Mouse (Mus musculus) embryo, embryonic 11 days (tissue): ENCODE measurements around the gene Adcy7.

Experiments used
- DNase-seq: peaks from one replicate; pipeline ENCODE4 v3.0.0-alpha.2; 2015

Gene Adcy7

DNA sequence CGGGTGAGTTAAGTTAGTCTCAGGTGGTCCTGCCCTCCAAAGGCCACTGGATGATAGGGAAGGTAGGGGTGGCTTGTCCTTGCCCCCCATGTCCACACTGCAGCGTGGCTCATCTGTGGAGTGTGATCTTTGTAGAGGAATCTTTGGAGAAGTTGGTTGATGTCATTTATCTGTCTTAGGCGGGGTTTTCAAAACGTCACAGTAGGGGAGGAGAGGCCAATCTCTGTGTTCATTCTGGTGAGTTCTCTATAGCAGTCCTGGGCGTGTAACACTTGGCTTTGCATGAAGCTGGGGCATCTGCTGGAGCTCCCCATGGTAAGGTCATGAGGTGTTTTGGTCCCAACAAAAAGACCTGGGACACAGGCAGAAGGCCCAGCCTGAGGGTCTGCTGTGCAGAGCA, 1.9 kb downstream of the Adcy7 start:
- no peak for DNase-seq

DNA sequence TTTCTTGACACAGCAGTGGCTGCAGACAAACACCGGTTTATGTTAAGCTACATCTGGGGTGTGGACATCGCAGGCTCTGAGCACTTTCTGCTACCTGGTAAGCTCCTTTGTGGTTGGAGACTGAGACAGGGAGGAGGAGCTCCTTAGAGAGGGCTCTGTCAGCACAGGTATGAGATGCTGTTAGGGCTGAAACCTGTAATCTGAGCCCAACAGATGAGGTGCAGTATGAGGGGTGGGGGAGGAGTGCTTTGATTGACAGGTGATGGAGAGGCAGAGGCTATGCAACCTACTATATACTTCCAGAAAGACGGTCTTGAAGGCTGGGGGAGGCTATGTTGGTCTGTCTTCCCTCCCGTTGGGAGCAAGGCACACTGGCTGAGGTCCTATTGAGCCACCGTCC, 7.0 kb downstream of the Adcy7 start:
- DNase-seq: no peak

DNA sequence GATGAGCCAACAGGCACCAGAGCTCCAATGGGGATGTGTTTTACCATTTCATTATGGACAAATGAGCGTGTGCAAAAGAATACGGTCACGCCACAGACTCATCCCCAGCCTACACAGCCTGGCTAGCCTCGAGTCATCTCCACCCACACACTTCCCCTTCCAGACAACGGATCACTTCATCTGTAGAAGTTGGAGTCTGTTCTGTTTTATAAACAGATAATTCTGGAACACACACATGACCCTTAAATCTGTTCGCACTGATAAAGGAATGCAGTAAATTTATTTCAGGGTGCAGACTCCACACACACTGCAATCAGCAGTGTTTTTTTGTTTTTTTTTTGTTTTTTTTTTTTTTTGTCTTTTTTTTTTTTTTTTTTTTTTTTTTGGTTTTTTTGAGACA, 7.5 kb downstream of the Adcy7 start:
- DNase-seq: no peak

DNA sequence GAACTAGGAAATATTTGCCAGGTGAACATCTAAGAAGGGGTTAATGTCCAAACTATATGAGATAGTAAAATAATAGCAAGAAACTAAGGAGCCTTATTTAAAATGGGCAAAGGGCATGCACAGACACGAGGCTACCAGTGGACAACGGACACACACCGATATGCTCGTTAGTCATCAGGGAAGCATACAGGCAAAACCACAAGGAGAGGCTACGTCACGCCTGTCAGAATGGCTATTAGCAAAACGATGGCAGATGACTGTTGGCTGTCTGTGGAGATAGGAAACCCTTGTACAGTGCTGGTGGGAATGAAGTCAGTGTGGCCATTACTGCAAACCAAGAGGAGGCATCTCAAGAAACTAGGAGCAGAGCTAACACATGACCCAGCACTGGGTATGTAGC, 8.7 kb downstream of the Adcy7 start:
- no peak for DNase-seq

DNA sequence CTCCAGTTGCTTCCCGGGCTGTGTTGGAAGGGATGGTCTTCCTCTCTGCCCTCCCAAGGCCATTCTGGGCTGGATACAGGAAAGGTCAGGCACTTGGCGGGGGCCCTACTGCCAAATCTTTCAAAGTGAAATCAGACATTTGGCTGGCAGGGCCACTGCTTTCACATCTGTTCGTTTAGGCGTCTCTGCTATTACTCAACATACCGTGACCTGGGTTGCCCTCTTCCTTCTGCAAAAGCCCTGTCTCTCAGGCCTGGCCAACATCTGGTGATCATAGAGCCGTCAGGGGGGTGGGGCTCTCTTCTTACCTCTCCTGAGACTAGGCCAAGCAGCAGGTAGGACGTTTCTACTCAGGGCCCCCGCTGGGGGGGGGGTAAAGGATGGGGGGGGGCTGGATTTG, 10.5 kb downstream of the Adcy7 start:
- DNase-seq: peak; percentile 75

DNA sequence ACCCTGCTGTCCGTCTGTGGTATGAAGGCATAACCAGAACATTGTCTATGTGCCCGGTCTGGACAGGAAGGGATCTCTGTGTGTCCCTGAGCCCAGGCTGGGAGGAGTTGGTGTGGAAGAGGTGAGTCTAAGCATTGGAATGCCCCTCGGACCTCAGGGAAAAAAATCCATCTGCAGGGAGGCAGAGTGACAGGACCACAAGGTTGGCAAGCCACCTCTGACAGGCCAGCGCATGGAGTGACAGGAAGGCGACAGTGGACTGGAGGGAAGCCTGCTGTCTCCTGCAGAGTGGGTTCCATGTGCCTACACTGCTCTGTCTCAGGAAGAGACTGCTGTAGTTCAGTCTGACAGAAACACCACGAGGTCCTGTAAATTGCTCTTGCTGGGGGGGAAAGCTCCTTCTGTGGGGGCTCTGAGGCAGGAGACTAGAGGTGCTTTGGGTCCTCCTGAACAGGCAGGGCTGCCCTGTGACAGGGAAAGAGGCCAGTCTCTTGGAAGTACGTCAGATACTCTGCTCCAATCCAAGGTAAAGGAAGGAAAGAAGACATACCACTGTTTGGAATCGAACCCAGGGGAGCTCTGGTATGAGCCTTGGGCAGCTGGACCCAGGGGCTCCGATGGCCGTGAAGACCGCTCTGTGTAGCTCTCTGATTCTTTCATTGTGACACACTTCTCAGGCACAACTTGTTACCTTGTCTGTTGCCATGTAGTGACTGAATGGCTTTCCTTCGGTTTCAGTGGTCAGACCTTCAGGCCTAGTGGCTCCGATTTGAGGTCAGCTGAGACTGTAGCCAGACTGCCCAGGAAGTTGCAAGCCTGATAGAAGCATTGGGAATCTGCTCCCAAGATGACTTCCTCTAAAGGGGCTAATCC, 11.3 kb downstream of the Adcy7 start:
- DNase-seq: no peak

DNA sequence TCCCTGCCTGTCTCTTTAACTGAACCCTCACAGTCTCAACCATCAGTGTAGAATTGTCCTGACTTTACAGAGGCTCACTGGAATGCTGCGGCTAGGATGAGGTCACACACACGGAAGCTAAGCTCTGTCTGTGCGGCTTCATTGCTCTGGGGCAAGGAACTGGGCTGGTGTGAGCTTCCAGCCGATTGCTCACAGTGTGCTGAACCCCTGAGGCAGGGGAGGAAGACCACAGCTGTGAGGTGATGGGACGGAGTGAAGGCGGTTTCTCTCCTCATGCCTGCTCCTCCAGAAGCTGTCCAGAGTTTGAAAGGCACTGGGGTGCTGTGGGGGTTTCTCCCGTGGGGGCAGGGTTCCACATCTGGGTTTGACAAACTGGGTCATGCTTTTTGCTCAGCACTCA, 12.5 kb downstream of the Adcy7 start:
- no peak for DNase-seq

DNA sequence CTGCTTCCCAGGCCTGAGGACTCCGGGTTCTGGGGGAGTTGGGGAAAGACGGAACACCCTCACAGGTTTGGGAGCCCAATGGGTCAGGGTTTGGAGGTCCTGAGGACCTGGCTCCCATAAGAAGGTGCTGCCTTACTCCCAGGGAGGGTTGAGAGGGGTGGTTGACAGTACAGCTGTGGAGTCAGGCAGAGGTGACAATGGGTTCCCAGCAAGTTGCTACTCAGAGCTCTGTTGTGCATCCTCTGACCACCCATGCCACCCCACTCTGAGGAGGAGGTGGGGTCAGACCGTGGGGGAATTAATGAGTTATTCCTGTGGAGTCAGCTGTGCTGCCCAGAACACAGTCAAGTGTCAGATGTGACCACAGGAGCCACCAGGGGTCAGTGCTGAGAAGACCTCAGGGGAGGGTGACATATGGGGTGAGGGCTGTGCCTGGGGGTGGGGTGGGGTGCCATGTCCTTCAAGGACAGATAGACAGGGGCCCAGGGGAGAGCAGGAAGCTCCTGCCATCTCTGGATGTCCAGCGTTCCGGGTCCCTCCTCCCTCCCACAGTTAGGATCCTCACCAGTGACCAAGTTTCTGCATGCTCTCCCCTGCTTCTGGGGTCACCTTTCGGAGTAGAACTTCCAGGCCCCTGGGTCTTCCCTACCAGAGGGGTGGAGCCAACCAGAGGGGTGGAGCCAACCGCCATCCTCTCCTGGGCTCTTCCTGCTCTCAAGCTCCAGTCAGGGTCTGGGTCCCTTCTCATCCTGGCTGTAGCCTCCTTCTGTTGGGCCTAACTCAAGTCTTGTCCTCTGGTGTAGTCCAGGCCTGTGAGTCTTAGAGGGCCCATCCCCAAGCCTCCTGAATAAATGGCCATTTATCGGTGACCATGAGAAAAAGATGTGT, 13.5 kb downstream of the Adcy7 start:
- DNase-seq: no peak

DNA sequence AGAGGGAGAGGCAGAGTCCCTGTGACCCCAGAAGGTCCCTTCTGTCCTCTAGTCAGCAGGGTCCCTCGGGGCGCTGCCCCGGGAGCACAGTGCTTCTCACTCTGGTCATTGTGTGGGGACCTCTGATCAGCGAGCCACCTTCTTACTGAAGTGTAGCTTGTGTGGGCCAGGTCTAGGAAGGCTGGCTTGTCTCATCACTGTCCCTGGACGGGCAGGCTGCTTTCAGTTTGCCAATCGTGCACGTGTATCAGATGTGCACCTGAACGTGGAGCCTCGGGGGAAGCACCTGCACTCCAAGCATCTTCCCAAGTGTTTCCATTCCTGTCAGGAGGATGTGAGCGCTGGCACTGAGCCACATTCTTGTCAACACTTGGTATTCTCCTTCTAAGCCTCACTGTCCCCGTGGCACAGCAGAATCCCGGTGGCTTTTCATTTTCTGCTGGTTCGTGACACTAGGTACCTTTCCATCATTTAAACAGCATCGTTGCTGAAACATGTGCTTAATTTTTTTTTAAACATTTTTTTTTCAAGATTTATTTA, 14.3 kb downstream of the Adcy7 start:
- no peak for DNase-seq

DNA sequence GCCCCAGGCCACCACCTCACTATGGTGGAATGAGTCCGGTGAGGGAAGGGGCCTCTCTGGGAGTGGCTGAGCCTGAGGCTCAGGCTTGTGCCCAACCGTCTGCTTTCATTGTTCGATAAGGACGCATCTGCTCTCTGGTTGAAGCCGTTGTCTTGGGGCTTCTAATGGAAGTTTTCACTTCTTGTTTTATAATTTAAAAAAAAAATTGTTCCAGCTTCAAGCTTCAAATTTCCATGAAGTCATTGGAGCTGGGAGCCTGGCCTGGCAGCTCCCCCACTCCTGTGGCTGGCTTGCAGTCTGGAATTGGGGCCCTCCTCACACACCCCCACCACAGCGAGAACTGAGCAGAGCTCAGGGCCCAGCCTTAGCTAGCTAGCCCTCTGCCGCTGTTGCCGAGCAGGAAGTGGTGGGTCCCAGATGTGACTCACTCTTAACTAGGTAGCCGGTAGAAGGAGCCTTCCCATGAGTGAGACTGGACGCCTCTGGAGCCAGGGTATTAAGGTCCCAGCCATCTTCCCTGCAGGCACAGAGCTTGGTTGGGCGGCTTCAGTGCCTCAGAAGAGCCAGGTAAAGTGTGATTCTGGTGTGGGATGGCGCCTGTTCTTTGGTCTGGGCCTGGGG, 16.5 kb downstream of the Adcy7 start:
- DNase-seq: no peak

DNA sequence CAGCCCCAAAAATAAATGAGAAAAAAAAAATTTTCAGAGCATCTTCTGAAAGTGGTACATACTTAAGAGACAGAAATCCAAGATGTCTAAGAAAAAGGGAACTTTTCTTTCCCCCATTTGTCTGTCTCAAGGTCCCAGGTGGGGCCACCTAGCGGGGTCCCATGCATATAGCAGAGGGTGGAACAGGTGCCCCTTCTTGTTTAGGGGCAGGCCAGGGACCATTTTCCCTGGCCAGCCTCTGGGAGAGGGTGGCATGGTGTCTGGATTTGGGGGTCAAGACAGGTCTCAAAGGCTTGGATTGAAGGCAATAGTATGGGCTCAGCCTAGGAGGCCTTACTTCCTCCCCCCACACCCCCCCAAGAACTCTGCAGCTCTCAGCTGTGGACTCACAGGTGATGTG, 17.7 kb downstream of the Adcy7 start:
- DNase-seq: no peak

DNA sequence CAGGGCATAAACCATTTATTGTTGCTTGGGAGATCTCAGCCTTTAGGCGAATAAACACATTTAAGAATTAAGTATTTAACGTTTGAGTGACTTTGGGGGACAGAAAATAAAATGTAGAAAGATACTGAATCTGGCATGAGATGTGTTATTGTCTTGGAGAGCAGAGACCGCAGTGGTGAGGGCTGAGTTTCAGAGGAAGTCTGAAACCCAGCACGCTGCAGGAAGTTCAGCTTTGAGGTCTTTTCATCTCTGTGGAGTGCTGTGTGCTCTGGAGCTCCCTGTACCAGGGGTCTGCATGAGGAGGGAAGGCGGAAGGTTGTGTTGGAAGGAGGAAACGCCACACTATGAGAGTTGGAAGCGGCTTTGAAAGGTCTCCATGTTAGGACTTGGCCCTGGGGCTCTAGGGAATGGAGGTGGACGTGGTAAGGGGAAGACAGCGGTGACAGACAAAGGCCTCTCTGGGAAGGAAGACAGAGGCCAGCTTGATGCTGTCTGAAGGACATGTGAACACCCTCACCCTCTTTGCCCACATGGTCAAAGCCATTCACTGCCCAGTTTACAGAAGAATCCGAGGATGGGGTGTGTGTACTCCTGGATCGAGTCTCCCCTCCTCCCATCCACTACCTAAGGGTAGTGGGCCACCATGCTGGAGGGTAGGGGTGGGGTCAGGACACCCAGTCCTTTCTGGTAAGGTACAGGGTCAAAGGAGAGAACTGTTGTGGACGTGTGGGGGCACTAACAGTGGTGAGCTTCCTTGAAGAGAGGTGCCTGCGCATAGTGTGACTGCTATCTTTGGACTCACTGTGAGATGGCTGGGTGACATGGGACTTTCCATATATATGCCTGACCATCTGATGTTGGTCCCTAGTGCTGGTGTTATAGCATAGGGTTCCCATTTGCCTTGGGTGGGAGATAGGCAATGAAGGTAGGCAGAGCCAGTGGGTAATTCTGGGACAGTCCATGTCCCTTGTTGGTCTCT, 18.4 kb downstream of the Adcy7 start:
- no peak for DNase-seq

DNA sequence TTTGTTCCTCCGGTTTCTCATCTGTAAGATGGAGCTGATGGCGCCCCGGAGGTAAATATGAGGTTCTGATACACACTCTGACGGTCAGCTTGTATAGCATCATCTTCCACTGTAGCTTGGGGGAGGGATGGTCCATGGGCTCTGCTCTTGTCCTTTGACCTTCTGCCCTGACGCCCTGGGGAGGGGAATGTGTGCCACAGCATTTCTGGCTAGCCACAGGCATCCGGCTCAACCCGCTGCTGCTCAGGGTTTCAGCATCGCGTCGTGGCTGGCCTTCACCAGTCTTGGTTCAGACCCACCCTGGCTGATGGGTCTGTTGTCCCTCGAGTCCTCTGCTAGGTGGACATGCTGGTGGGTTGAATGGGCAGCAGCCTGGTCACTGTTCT, 19.1 kb downstream of the Adcy7 start:
- no peak for DNase-seq

DNA sequence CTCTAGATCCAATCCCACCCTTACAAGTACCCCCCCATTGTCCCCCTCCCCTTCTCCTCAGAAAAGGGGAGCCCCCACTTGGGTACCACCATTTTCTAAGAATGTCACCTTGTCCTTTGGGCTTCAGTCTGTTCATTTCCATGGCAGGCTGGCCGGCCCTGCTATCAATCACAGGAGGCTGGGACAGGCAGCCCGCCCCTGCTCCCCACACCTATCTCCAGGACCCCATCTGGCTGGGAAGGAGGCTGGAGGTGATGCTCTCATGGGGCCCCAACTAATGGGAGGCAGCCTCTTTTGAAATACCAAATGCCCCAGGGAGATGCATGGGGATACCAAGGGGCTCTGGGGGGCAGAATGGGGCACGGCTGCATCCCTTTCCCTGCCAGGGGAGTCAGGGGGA, 20.7 kb downstream of the Adcy7 start:
- DNase-seq: no peak

DNA sequence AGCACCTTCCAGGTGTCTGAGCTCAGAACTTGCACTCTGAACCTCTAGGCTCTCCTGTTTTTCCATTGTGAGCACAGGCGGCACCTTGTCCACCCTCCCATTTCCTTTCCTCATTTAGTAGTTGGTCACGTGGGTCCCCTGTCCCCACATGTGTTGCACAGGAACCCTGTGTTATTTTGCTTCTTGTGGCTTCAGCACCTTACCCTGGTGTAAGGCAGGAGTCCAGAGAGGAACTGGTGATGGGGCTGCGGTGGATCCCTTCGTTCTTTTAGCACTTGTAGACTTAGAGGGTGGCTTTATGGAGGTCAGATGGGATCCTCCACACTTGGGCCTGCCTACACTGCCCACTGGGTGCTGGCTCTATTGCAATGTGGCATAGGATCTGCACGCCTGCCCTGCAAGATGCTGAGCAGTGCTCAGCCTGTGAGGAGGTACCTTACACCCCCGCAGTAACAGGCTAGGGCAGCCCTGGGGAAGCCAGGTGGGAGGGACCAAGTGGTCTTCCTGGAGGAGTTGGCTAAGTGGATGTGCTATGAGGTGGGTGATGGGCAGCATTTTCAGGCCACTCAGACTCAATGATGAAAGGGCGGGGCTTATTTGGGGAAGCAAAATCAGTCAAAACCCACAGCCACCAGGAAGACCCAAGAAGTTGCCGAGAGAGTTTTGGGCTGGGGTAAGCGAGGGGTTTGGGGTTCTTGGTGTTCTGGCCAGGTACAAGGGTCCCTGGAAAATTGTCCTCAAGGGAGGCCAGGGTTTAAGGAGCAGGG, 21.6 kb downstream of the Adcy7 start:
- DNase-seq: no peak

DNA sequence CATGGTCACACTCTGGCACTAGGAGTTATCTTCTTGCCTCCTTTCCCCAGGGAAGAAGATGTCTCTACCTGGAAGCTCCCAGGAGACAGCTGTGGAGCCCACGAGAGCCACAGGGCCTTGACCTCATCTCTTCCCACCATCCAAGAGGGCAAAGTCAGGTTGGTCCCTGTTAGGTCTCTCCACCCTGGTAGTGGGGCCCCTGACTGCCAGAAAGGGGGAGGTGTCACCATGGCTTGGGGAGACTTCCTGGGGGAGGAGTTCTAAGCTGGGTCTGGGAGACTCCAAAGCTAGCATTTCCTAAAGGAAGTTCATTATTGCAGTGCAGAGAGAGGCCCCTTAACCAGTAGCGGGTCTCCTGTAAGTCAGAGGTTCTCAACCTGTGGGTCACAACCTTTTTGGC, 22.8 kb downstream of the Adcy7 start:
- no peak for DNase-seq

DNA sequence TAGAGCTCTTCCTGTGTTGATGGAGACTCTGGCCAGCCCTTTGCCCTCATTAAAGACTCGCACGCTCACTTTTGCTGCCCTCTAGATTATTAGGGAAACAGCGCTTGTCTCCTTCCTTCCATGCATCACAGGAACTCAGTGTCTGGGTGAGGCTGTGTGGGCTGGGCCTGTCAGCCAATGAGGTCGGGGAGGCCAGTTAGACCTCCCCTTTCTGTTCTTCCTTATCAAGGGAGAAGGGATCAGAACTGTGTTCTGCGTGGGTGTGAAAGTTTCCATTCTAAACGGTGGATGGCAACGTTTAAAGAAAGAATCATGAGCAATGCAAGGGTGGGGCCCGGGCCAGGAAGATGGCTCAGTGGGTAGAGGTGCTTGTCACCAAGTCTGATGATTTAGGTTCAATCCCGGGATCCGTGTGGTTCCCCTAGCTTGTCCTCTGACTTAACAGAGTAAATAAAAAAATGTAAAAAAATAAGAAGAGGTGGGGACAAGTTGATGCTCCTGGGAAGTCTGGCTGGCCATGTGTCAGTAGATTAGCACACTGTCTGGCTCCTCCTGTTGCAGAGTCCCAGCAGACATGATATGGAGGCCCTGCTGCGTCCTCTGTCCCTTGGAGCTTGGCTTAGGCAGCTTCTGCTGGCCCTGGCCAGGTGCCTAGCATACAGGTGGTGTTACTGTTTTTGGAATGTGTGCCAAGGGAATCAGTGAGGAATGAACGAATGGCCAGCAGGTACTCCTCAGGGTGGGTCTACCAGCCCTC, 26.0 kb downstream of the Adcy7 start:
- DNase-seq: no peak

DNA sequence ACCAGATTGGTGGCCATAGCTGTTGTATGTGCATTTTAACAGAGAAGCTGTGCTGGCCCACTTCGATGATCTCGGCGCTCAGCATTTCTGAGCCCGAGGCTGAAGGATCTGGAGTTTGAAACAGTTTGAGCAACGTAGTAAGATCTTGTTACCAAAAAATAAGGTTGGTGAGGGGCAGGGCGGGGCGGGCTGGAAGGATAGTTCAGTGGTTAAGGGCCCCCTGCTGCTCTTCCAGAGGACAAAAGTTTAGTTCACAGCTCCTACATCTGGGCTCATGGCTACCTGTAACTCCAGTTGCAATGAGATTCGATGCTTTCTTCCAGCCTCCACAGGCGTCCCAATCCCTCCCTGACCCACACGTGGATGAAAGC, 26.5 kb downstream of the Adcy7 start:
- no peak for DNase-seq

DNA sequence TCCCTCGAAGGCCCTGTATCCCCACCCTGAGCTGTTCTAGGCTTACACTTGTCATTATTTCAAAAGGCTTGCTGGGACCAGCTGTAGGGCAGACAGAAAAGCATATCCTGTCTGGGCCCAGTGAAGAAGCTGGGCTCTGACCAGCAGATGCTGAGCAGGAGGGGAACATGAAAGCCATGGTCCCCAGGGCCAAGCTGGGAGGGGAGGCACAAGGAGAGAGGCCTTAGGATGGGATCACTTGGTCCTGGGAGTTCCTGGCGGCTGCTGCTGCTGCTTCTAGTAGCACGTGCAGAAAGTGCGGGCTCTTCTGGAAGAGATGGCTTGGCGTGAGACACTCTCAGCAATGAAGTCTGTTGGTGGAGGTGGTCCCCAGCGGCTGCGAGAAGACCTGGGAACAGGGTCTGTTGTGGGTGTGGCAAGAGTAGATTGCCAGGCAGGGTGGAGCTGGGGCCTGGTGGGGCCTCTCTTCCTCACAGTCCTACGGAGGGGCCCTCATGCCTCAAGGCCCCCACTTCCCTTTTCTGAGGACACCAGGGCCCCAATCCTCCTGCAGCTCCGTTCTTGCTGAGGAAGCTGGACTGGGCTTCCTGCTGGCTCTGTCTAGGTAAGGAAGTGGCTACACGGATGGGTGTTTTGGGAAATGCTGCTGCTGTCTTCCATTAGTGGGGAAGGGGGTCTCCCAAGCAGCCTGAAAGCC, 27.9 kb downstream of the Adcy7 start:
- no peak for DNase-seq
